Mouse (Mus musculus) spleen, adult 2 months (tissue): ENCODE data around the gene Hspb6. TPM values are rescaled to one million over a fixed set of nuclear protein-coding genes. Genes with fewer than 3 reads are reported as not detected.
A peak's percentile ranks its signal among the peaks of the same experiment; 100 is the strongest.

Source experiments
- DNase-seq, 2 experiments: peaks; one replicate each; pipeline versions ENCODE4 v3.0.0 to v3.0.0-alpha.2; 2012 to 2021; ENCODE audit warnings: low spot score in 2 of 2, low read depth in 1 of 2
- H3K27ac ChIP-seq: fragments of 200-500 bp; 2 replicates; pipeline ENCODE4 v1.5.1; 2012; ENCODE audit warnings: low read length, inconsistent platforms; ENCODE audit not compliant: insufficient read depth
- H3K27me3 ChIP-seq: fragments of 200-500 bp; 2 replicates; pipeline ENCODE4 v1.6.1; 2012; ENCODE audit warnings: mild to moderate bottlenecking, moderate library complexity, low read length, inconsistent platforms; ENCODE audit not compliant: control insufficient read depth, insufficient read depth
- H3K36me3 ChIP-seq: fragments of 200-500 bp; 2 replicates; pipeline ENCODE4 v1.6.1; 2012; ENCODE audit warnings: mild to moderate bottlenecking, low read length, inconsistent platforms; ENCODE audit not compliant: control insufficient read depth, insufficient read depth
- H3K4me1 ChIP-seq: fragments of 200-500 bp; 2 replicates; pipeline ENCODE4 v1.6.1; 2011; ENCODE audit warnings: inconsistent platforms; ENCODE audit not compliant: control insufficient read depth, insufficient read depth, insufficient read length
- H3K4me3 ChIP-seq: fragments of 200-500 bp; 2 replicates; pipeline ENCODE4 v1.5.1; 2011; ENCODE audit warnings: mild to moderate bottlenecking, inconsistent platforms; ENCODE audit not compliant: insufficient read depth, insufficient read length; ENCODE audit errors: extremely low read depth
- CTCF ChIP-seq: fragments of 200-500 bp; IDR thresholded peaks from 2 replicates; pipeline ENCODE4 v1.5.1; 2011; ENCODE audit warnings: mild to moderate bottlenecking, inconsistent platforms; ENCODE audit not compliant: insufficient read depth, insufficient read length, insufficient replicate concordance; ENCODE audit errors: extremely low read depth
- POLR2A ChIP-seq: fragments of 200-500 bp; IDR thresholded peaks from 2 replicates; pipeline ENCODE4 v1.6.1; 2011; ENCODE audit warnings: low read depth, low read length, inconsistent platforms
- WGBS: fragments of 180-500 bp; shearing (Covaris S2); methylation state at CpG from one replicate; pipeline ENCODE4 v1.1.7; 2018; 5-methylcytosine and 5-hydroxymethylcytosine counted together
- polyA plus RNA-seq: library from polyadenylated mRNA; depleted of rRNA; stranded (reverse); fragments of >200 nt; gene quantifications from 2 replicates; pipeline ENCODE4 v1.2.3, GENCODE M21; 2012

Gene Hspb6
- polyA plus RNA-seq, 1 experiment, result 10.7 TPM

GRCm38 (mm10) chr7:30534633-30535577 lies 17.1 kb upstream of the Hspb6 start, which contains the start of gene Arhgap33:
Gene Arhgap33 (minus strand): TSS chr7:30535060.
- WGBS, result under 1% methylated on average over 80 of the region's 84 CpGs
- H3K27ac ChIP-seq, result no peak within 1 kb of the TSS
- DNase-seq, result peak; percentile 92 to 93

GRCm38 (mm10) chr7:30540572-30540971 lies 11.4 kb upstream of the Hspb6 start:
- TF ChIP-seq POLR2A (no peak), CTCF (no peak)
- H3K27ac ChIP-seq, result no peak overlapping the region
- WGBS, result 94% methylated on average over 7 of the region's 7 CpGs
- H3K4me1 ChIP-seq, result no peaks in the 10 kb centered on the region; the same call in 1 of the 2 replicates
- H3K27me3 ChIP-seq, result no peaks in the 10 kb centered on the region
- no peak for DNase-seq
- no peak overlapping the region for H3K4me3 ChIP-seq
- no peaks in the 10 kb centered on the region for H3K36me3 ChIP-seq

More at GRCm38 (mm10) chr7:30534633-30535577, 17.1 kb upstream of the Hspb6 start, which contains the start of gene Arhgap33:
- Histone ChIP-seq H3K36me3 (0 out of 2 replicates have a peak, but pooled peaks cover 1% of the 10 kb centered on the region), H3K4me1 (no peaks in the 10 kb centered on the region; the same call in 1 of the 2 replicates), H3K27me3 (no peaks in the 10 kb centered on the region), H3K4me3 (peak within 1 kb of the TSS; percentile 69)
- TF ChIP-seq POLR2A (no peak), CTCF (no peak)

DNA sequence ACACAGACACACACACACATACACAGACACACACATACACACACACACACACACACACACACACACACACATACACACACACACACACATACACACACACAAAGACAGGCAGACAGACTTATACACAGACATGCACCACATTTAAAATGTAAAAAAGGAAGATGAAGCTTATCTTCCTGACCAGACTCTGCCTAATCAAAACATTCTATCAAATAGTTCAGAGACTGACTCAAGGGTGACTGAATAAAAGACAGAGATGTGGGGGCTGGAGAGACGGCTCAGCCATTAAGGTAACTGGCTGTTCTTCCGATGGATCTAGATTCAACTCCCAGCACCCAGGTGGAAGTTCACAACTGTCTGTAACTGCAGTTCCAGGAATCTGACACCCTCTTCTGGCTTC lies 7.7 kb upstream of the Hspb6 start:
- Histone ChIP-seq H3K4me1 (no peaks in the 10 kb centered on the region), H3K36me3 (no peaks in the 10 kb centered on the region)

GRCm38 (mm10) chr7:30549880-30550279 lies 2.1 kb upstream of the Hspb6 start:
- TF ChIP-seq POLR2A (no peak), CTCF (no peak)
- H3K36me3 ChIP-seq, result no peaks in the 10 kb centered on the region
- DNase-seq, result no peak
- WGBS, result 79% methylated on average over 2 of the region's 2 CpGs
- no peak overlapping the region for H3K27ac ChIP-seq
- H3K4me3 ChIP-seq, result no peak overlapping the region
- H3K4me1 ChIP-seq, result peaks cover 5% of the 10 kb centered on the region
- no peaks in the 10 kb centered on the region for H3K27me3 ChIP-seq

More for the DNA sequence above, 7.7 kb upstream of the Hspb6 start:
- DNase-seq, result no peak
- no peak for TF ChIP-seq CTCF
- no peak for TF ChIP-seq POLR2A
- Histone ChIP-seq H3K27me3 (no peaks in the 10 kb centered on the region), H3K4me3 (no peak overlapping the region), H3K27ac (no peak overlapping the region)
- 76% methylated on average over 2 of the region's 2 CpGs for WGBS

DNA sequence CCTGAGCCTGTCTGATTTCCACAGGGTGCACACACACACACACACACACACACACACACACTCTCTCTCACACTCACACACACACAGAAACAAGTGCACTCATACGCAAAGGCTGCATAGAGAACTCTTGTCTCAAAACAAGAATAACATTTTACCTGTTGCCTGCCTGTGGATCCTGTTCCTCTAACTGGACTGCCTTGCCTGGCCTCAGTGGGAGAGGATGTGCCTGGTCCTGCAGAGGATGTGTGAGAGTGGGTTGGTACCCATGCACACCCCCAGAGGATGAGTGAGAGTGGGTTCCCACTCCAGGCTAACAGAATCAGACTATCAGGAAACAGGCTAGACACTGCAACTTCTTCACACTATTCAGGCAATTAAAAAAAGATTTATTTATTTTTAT lies 1.4 kb upstream of the Hspb6 start:
- no peak for DNase-seq
- 92% methylated on average over 1 of the region's 1 CpGs for WGBS
- peaks cover 5% of the 10 kb centered on the region for H3K36me3 ChIP-seq
- H3K4me1 ChIP-seq, result peaks cover 5% of the 10 kb centered on the region
- no peak overlapping the region for H3K27ac ChIP-seq
- no peak overlapping the region for H3K4me3 ChIP-seq
- H3K27me3 ChIP-seq, result no peaks in the 10 kb centered on the region
- TF ChIP-seq CTCF (no peak), POLR2A (no peak)

DNA sequence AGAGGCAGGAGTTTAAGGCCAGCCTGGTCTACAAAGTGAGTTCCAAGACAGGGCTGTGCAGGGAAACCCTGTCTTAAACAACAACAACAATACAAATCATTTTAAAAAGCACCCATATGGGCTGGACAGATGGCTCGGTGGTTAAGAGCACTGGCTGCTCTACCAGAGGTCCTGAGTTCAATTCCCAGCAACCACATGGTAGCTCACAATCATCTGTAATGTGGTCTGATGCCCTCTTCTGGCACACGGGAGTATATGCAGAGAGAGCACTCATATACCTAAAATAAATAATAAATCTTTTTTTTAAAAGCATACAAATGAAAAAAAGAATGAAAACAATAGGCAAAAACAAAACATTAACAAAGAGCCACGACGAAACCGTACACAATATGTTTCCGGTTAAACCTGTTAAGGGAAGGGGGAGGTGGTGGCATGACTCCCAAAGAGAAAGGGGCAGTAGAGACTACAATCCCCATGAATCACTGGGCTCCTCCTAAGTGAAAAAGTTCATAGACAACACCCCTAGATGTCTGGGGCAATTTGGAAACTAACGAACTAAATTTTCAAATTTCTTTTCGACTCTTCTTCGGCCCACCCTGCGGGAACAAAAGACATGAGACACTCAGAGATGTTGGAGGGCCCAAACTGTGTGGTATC lies 405 bp upstream of the Hspb6 start:
- H3K27me3 ChIP-seq, result no peaks in the 10 kb centered on the region
- TF ChIP-seq POLR2A, result no peak
- no peak for TF ChIP-seq CTCF
- H3K36me3 ChIP-seq, result peaks cover 10% of the 10 kb centered on the region
- 1% methylated on average over 10 of the region's 10 CpGs for WGBS
- peak in 1 of 2 experiments; percentile 30 for DNase-seq
- H3K4me1 ChIP-seq, result peaks cover 5% of the 10 kb centered on the region
- peak overlapping the region; percentile 87 for H3K4me3 ChIP-seq
- H3K27ac ChIP-seq, result peak overlapping the region; percentile 99

- H3K27me3 ChIP-seq, result no peaks in the 10 kb centered on the region
- peak overlapping the region; percentile 77 for H3K4me3 ChIP-seq
- 6% methylated on average over 23 of the region's 23 CpGs for WGBS
- H3K36me3 ChIP-seq, result peaks cover 19% of the 10 kb centered on the region
- peak overlapping the region; percentile 81 for H3K27ac ChIP-seq
- H3K4me1 ChIP-seq, result peaks cover 5% of the 10 kb centered on the region
- DNase-seq, result no peak
- TF ChIP-seq CTCF (no peak), POLR2A (no peak)
Observed at GRCm38 (mm10) chr7:30553021-30553589, 1.1 kb downstream of the Hspb6 start.
